Mouse (Mus musculus) mature B cell (primary cell): ENCODE results near the gene Cfap100.

Experiments
- in situ Hi-C: fragments of 300-500 bp; cut with MboI; formaldehyde crosslinking; loops from 2 replicates; pipeline ENCODE4 v1.14.3; 2019

Cfap100 gene

GRCm38 (mm10) chr6:90461181-90461580, 32.6 kb upstream of the Cfap100 start:
- in situ Hi-C loops: no loop called here

GRCm38 (mm10) chr6:90457421-90457820, 28.8 kb upstream of the Cfap100 start:
- in situ Hi-C loops: no loop called here

GRCm38 (mm10) chr6:90453751-90454150, 25.2 kb upstream of the Cfap100 start:
- in situ Hi-C loops: no loop called here

- in situ Hi-C loops: no loop called here
Observed at GRCm38 (mm10) chr6:90452603-90453002, 24.0 kb upstream of the Cfap100 start.

GRCm38 (mm10) chr6:90451512-90451911, 22.9 kb upstream of the Cfap100 start:
- in situ Hi-C loops: no loop called here

- in situ Hi-C loops: no loop called here
Observed at GRCm38 (mm10) chr6:90450697-90451096, 22.1 kb upstream of the Cfap100 start.

GRCm38 (mm10) chr6:90450179-90450578, 21.6 kb upstream of the Cfap100 start:
- in situ Hi-C loops: no loop called here

- in situ Hi-C loops: no loop called here
Observed at GRCm38 (mm10) chr6:90446883-90447282, 18.3 kb upstream of the Cfap100 start.

GRCm38 (mm10) chr6:90437041-90437440, 8.4 kb upstream of the Cfap100 start:
- in situ Hi-C loops: no loop called here

GRCm38 (mm10) chr6:90436192-90436907, 7.8 kb upstream of the Cfap100 start:
- in situ Hi-C loops: no loop called here

- in situ Hi-C loops: no loop called here
Observed at GRCm38 (mm10) chr6:90435195-90435618, 6.6 kb upstream of the Cfap100 start.

- in situ Hi-C loops: no loop called here
Observed at GRCm38 (mm10) chr6:90434687-90435086, 6.1 kb upstream of the Cfap100 start.

- in situ Hi-C loops: no loop called here
Observed at GRCm38 (mm10) chr6:90431487-90431886, 2.9 kb upstream of the Cfap100 start.

- in situ Hi-C loops: no loop called here
Observed at GRCm38 (mm10) chr6:90429911-90430310, 1.3 kb upstream of the Cfap100 start.

- in situ Hi-C loops: no loop called here
Observed at GRCm38 (mm10) chr6:90426003-90426402, 2.6 kb downstream of the Cfap100 start.

GRCm38 (mm10) chr6:90425361-90425760, 3.2 kb downstream of the Cfap100 start:
- in situ Hi-C loops: no loop called here

- in situ Hi-C loops: no loop called here
Observed at GRCm38 (mm10) chr6:90422565-90422964, 6.0 kb downstream of the Cfap100 start.

- in situ Hi-C loops: no loop called here
Observed at GRCm38 (mm10) chr6:90411926-90412325, 16.7 kb downstream of the Cfap100 start.

GRCm38 (mm10) chr6:90410972-90411371, 17.6 kb downstream of the Cfap100 start:
- in situ Hi-C loops: no loop called here

- in situ Hi-C loops: no loop called here
Observed at GRCm38 (mm10) chr6:90408632-90409031, 20.0 kb downstream of the Cfap100 start.

GRCm38 (mm10) chr6:90397291-90397690, 31.3 kb downstream of the Cfap100 start:
- in situ Hi-C loops: no loop called here

GRCm38 (mm10) chr6:90395751-90396150, 32.8 kb downstream of the Cfap100 start:
- in situ Hi-C loops: no loop called here

GRCm38 (mm10) chr6:90393948-90394347, 34.6 kb downstream of the Cfap100 start:
- in situ Hi-C loops: no loop called here

- in situ Hi-C loops: no loop called here
Observed at GRCm38 (mm10) chr6:90390629-90391028, 38.0 kb downstream of the Cfap100 start.
